Mouse (Mus musculus): ENCODE measurements at regions not wholly inside any gene's neighbourhood (a gene's known extent, or its start where the extent isn't known, plus 50 kb on each side); places are given as distances from the start of the nearest gene placed in this dataset.

- Histone ChIP-seq H3K27me3 (replicated peaks) (peaks cover 4% of the 10 kb centered on the region), H3K36me3 (replicated peaks; ENCODE audit: low read length) (no peaks in the 10 kb centered on the region), H3K4me1 (peaks cover 42% of the 10 kb centered on the region), H3K9me3 (no peaks in the 10 kb centered on the region), H3K4me3 (replicated peaks) (no peak overlapping the region)
- no peak for TF ChIP-seq GATA1 (IDR thresholded peaks at IDR 0.05; ENCODE audit: borderline replicate concordance, low read length)
- no peak for TF ChIP-seq FLI1 (IDR thresholded peaks at IDR 0.05; ENCODE audit: low read length)
Measured at GRCm38 (mm10) chr1:64223779-64224687, 102.0 kb upstream of the Klf7 start.

- Histone ChIP-seq H3K4me1 (peaks cover 42% of the 10 kb centered on the region), H3K36me3 (replicated peaks; ENCODE audit: low read length) (no peaks in the 10 kb centered on the region), H3K9me3 (no peaks in the 10 kb centered on the region), H3K4me3 (replicated peaks) (no peak overlapping the region), H3K27me3 (replicated peaks) (peaks cover 4% of the 10 kb centered on the region)
- no peak for TF ChIP-seq FLI1 (IDR thresholded peaks at IDR 0.05; ENCODE audit: low read length)
- no peak for TF ChIP-seq GATA1 (IDR thresholded peaks at IDR 0.05; ENCODE audit: borderline replicate concordance, low read length)
Measured at GRCm38 (mm10) chr1:64222475-64222874, 100.4 kb upstream of the Klf7 start.

GRCm38 (mm10) chr1:64220486-64220885 is 98.4 kb upstream of the Klf7 start:
- Histone ChIP-seq H3K27me3 (replicated peaks) (peaks cover 4% of the 10 kb centered on the region), H3K9me3 (peaks cover 7% of the 10 kb centered on the region; the same call in 1 of the 2 replicates), H3K4me3 (replicated peaks) (no peak overlapping the region), H3K36me3 (replicated peaks; ENCODE audit: low read length) (no peaks in the 10 kb centered on the region), H3K4me1 (peaks cover 29% of the 10 kb centered on the region)
- TF ChIP-seq FLI1 (IDR thresholded peaks at IDR 0.05; ENCODE audit: low read length): no peak
- TF ChIP-seq GATA1 (IDR thresholded peaks at IDR 0.05; ENCODE audit: borderline replicate concordance, low read length): no peak

- TF ChIP-seq GATA1 (IDR thresholded peaks at IDR 0.05; ENCODE audit: borderline replicate concordance, low read length): no peak
- TF ChIP-seq FLI1 (IDR thresholded peaks at IDR 0.05; ENCODE audit: low read length): no peak
- Histone ChIP-seq H3K36me3 (replicated peaks; ENCODE audit: low read length) (no peaks in the 10 kb centered on the region), H3K9me3 (peaks cover 7% of the 10 kb centered on the region; the same call in 1 of the 2 replicates), H3K27me3 (replicated peaks) (peaks cover 4% of the 10 kb centered on the region), H3K4me3 (replicated peaks) (no peak overlapping the region), H3K4me1 (peaks cover 29% of the 10 kb centered on the region)
Measured at GRCm38 (mm10) chr1:64220040-64220439, 98.0 kb upstream of the Klf7 start.

- Histone ChIP-seq H3K27me3 (replicated peaks) (peaks cover 5% of the 10 kb centered on the region), H3K4me1 (no peaks in the 10 kb centered on the region), H3K4me3 (replicated peaks) (no peak overlapping the region), H3K9me3 (peaks cover 7% of the 10 kb centered on the region; the same call in 1 of the 2 replicates), H3K36me3 (replicated peaks; ENCODE audit: low read length) (no peaks in the 10 kb centered on the region)
- TF ChIP-seq GATA1 (IDR thresholded peaks at IDR 0.05; ENCODE audit: borderline replicate concordance, low read length) (no peak), FLI1 (IDR thresholded peaks at IDR 0.05; ENCODE audit: low read length) (no peak)
Measured at GRCm38 (mm10) chr1:64215646-64216045, 93.6 kb upstream of the Klf7 start.

- peaks cover 6% of the 10 kb centered on the region; the same call in 1 of the 2 replicates for H3K9me3 ChIP-seq
- no peak for TF ChIP-seq GATA1 (IDR thresholded peaks at IDR 0.05; ENCODE audit: borderline replicate concordance, low read length)
- no peak for TF ChIP-seq FLI1 (IDR thresholded peaks at IDR 0.05; ENCODE audit: low read length)
- H3K4me1 ChIP-seq: peaks cover 9% of the 10 kb centered on the region; the same call in 1 of the 2 replicates
- peaks cover 4% of the 10 kb centered on the region for H3K27me3 ChIP-seq (replicated peaks)
- no peaks in the 10 kb centered on the region for H3K36me3 ChIP-seq (replicated peaks; ENCODE audit: low read length)
- H3K4me3 ChIP-seq (replicated peaks): no peak overlapping the region
Measured at GRCm38 (mm10) chr1:64209131-64209530, 87.0 kb upstream of the Klf7 start.

GRCm38 (mm10) chr1:64200387-64201023 is 78.4 kb upstream of the Klf7 start:
- H3K36me3 ChIP-seq (replicated peaks; ENCODE audit: low read length): no peaks in the 10 kb centered on the region
- peaks cover 9% of the 10 kb centered on the region for H3K27me3 ChIP-seq (replicated peaks)
- no peak for TF ChIP-seq FLI1 (IDR thresholded peaks at IDR 0.05; ENCODE audit: low read length)

GRCm38 (mm10) chr1:64198781-64199180 is 76.7 kb upstream of the Klf7 start:
- Histone ChIP-seq H3K4me1 (peaks cover 29% of the 10 kb centered on the region), H3K36me3 (replicated peaks; ENCODE audit: low read length) (no peaks in the 10 kb centered on the region), H3K27me3 (replicated peaks) (peaks cover 9% of the 10 kb centered on the region), H3K4me3 (replicated peaks) (no peak overlapping the region), H3K9me3 (no peaks in the 10 kb centered on the region)
- no peak for TF ChIP-seq GATA1 (IDR thresholded peaks at IDR 0.05; ENCODE audit: borderline replicate concordance, low read length)
- no peak for TF ChIP-seq FLI1 (IDR thresholded peaks at IDR 0.05; ENCODE audit: low read length)

More at GRCm38 (mm10) chr1:64200387-64201023, 78.4 kb upstream of the Klf7 start:
- H3K9me3 ChIP-seq: no peaks in the 10 kb centered on the region
- H3K4me1 ChIP-seq: peaks cover 17% of the 10 kb centered on the region
- no peak overlapping the region for H3K4me3 ChIP-seq (replicated peaks)

GRCm38 (mm10) chr1:64198322-64198721 is 76.2 kb upstream of the Klf7 start:
- TF ChIP-seq GATA1 (IDR thresholded peaks at IDR 0.05; ENCODE audit: borderline replicate concordance, low read length) (no peak), FLI1 (IDR thresholded peaks at IDR 0.05; ENCODE audit: low read length) (no peak)
- Histone ChIP-seq H3K4me1 (peaks cover 34% of the 10 kb centered on the region), H3K27me3 (replicated peaks) (peaks cover 9% of the 10 kb centered on the region), H3K9me3 (no peaks in the 10 kb centered on the region), H3K4me3 (replicated peaks) (peak overlapping the region; percentile 6), H3K36me3 (replicated peaks; ENCODE audit: low read length) (no peaks in the 10 kb centered on the region)

- no peaks in the 10 kb centered on the region for H3K9me3 ChIP-seq
- no peak for TF ChIP-seq FLI1 (IDR thresholded peaks at IDR 0.05; ENCODE audit: low read length)
- no peak for TF ChIP-seq GATA1 (IDR thresholded peaks at IDR 0.05; ENCODE audit: borderline replicate concordance, low read length)
- no peak overlapping the region for H3K4me3 ChIP-seq (replicated peaks)
- peaks cover 7% of the 10 kb centered on the region for H3K27me3 ChIP-seq (replicated peaks)
- H3K4me1 ChIP-seq: peaks cover 56% of the 10 kb centered on the region
- no peaks in the 10 kb centered on the region for H3K36me3 ChIP-seq (replicated peaks; ENCODE audit: low read length)
Measured at GRCm38 (mm10) chr1:64195970-64196491, 73.9 kb upstream of the Klf7 start.
